Mouse (Mus musculus): ENCODE measurements around the gene Lrrc8e.
"Not testable (repeated sequence)": the region's sequence is repeated elsewhere in the genome, so short reads cannot be mapped to it uniquely, and the experiment has no call there.

Gene Lrrc8e

DNA sequence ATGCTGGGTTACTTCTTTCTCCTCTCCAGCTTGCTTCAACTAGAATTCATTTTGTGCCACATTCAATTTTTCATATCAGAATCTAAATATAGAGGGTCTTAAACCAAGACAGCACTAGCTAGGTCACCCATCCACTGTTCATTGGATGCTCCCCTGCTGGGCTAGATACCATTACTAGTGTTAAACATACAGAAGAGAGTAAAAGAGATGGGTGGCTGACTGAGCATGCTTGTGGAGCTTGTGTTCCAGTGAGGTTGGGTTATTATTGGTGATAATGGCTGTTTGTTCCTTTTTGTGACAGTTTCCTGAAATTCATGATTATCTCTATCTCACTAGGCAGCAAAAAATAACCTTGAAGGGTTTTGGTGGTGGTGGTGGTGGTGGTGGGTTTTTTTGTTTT is 4.6 kb upstream of the Lrrc8e start:
- no peak for DNase-seq (ENCODE audit: low spot score)

DNA sequence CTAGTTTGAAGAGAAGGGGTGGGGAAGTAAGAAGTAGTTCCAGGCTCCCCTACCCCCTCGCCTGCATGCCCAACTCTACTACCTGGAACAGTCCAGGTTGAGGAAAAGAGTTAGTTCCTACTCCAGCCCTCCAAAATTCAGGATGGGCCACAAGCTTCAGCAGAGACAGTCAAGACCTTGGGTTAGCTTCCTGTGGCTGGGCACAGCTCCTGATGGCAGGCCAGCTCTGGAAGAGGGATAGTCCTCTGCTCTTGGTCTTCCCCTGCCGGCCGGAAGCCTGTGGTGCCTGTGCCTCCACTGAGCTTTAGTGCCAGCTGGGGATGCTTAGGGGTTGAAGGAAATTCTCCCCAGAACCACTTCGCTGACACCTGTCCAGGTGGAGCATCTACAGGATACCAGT is 304 bp upstream of the Lrrc8e start:
- no peak for DNase-seq (ENCODE audit: low spot score)

DNA sequence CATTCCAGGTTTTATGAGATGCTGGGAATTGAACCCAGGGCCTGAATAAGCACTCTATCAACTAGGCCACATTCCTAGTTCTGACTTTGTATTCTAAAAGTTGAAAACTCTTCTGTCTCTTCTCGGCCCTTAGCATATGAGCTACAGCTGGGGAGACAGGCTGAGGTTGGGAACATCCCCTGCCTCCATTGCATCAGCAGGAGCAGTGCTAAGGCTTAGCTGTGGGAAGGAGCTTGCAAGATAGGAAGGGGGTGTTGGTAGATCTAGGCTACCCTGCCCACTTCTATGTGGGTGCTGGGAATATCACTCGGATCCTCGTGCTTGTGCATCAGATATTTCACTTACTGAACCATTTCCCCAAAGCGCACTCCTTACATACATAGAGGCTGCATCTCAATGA is 1.3 kb downstream of the Lrrc8e start:
- DNase-seq (ENCODE audit: low spot score): no peak

DNA sequence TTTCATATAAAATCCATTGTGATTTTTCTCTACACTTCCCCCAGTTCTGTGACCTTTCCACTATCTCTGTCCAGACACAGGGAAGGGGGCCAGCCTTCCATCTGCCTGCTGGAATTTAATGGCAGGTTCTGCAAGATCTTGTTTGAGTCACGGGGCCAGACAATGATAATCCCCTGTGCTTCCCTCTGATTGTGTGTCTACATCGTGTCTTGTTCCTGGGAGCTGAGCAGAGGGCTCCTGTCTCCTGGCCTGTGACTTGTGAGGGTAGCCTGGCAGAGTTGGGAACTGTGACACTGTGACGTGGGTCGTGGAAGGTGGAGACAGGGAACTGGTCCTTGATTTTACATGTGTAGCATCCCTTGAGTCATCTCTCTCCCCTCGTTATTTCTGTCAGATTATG is 3.2 kb downstream of the Lrrc8e start:
- no peak for DNase-seq (ENCODE audit: low spot score)

DNA sequence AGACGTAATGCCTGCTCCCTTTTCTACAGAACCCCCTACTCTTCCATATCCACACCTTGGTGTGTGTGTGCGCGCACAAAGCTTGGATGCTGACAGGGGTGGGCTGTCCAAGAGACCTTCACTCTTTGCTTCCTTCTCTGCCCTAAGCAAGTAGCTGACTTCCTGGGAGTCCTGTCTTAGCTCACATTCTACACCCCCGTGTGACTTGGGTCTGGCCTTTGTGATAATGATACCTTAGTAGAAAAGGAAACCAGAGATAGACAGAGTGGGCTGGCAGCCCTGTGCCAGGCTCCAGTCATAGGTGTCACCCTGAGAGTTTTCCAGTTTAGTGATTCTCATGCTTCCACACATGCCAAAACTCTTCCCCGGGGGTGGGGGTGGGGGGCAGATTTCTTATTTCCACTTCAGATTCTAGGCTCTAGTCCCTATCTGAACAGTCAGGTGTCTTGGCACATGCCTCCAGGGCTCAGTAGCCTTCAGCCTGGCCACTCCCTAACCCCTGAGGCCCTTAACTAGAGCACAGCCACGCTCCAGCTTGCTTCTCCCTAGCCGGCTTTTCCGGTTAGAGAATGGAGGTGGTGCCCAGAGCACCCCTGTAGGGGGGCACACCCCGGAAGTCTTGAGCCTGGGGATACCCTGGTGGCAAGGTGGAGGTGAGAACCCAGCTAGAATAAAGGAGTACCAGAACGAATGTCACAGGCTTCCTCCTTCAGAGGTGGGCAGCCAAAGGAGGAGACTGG is 4.2 kb downstream of the Lrrc8e start:
- no peak for DNase-seq (ENCODE audit: low spot score)

DNA sequence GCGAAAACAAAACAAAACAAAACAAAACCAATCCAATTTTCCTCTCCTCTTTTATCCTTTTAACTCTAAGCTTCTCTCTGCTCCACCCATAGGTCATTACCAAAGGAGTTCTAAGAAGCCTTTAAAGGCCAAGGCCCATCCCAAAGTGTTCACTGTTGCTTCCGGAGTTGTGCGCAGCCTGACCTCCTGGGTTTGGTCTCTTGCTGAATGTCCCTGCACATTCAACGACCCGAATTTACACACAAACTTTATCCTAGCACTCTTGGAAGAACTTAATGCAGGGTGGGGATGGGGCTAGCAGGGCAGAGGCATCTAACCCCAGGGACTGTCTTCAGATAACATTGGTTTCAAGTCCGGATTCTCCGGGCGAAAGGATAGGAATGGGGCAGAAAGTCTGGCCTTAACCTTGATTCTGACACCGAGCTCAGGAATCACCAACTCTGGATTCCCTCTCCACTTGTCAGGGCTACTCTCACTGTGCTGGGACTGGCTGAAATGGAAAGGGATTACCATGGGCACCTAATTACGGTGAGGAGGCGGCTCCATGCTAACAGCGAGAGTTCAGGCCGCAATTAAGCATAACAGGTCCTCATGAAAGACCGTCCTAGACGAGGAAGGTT is 11.3 kb downstream of the Lrrc8e start:
- no peak for DNase-seq (ENCODE audit: low spot score)

DNA sequence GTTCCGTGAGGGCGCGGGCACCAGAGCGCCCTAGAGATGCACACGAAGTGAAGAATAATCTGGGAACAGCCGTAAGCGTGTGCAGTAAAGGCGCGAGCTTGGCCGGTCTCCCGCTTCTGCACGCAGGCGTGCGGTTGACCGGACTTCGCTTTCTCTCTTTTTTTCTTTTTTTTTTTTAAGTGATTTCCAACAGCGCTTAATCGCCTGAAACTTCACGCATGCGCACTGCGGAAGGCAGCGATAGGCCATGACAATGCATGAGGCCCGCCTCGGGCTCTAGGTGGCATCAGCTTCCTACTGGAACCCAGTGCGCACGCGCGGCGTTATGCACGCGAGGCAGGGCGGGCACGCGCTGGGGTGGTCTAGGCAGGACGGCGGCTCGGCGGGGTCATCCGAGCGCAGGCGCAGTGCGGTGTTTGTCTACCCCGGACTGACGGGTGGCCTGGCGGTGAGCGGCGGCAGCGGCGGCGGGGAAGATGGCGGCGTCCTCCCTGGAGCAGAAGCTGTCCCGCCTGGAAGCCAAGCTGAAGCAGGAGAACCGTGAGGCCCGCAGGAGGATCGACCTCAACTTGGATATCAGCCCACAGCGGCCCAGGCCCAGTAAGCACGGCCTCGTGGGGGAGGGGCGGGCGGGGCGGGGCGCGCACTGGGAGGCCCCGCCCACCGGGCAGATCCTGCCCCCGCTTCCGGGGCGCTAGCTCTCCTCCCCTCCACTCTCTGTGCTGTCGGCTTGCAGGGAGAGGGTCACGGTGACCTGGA is 12.0 kb downstream of the Lrrc8e start, which contains the start of the genes Map2k7 and Gm49320:
TSS of gene Map2k7 (plus strand) at position 307 of the 759 bp plus-strand sequence.
TSS of gene Gm49320 (plus strand) at position 432 of the 759 bp plus-strand sequence.
- DNase-seq (ENCODE audit: low spot score): peak; percentile 100

DNA sequence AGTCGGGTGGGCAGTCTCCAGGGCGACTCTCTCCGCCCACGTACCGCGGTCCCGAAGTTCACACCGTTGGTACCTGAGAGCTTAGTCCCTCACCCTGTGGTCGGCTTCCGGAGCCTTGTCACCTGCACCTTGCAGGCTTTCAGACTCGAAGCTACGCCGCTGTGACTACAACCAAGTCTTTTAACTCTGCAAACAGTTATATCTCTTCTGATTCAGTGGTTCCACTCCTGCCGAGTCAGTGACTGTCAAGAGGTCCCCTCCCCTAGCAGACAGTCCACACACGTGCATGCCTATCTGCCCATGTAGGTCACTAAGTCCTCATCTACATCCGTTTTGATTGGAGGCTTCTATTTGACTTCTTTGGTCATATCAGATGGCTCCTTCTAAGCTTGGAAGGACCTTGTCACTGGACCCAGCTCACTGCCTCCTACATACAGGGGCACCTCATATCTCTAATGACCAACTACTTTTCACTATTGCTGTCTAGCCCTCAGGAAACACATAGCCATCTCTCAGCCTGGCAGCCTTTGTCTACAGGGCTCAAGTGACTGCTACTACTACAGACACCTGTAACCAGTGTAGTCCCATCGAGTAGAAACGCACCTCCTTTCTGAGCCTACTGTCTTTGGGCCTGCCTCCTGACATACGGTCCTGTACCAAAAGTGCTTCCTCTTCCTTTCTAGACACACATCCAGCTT is 12.7 kb downstream of the Lrrc8e start:
- DNase-seq (ENCODE audit: low spot score): no peak

DNA sequence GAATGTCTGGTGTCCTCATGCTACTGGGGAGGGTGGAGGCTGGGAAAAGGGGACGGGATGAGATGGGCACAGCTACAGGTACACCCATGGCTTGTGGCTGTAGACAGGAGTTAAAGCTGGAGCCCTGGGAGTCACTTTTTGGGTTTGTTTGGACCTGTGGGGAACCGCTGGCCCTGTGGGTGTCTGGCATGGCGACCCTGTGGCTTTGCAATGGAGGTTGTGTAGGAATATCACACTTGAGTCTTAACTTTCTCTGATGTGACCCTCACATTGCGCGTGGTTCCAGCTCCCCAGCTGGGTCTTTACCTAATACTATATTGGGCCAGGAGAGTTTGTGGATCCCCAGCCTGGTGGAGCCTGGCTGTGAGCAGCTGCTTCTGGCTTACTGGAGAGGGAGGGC is 18.4 kb downstream of the Lrrc8e start:
- DNase-seq (ENCODE audit: low spot score): no peak

DNA sequence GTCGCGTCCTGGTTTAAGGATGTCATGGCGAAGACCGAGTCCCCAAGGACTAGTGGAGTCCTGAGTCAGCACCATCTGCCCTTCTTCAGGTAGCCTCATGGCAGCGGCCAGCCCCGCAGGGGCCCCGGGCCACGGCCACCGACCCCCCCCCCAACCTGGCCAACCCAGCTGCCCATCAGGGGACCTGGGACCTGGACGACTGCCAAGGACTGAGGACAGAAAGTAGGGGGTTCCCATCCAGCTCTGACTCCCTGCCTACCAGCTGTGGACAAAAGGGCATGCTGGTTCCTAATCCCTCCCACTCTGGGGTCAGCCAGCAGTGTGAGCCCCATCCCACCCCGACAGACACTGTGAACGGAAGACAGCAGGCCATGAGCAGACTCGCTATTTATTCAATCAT is 19.1 kb downstream of the Lrrc8e start:
- DNase-seq (ENCODE audit: low spot score): no peak

DNA sequence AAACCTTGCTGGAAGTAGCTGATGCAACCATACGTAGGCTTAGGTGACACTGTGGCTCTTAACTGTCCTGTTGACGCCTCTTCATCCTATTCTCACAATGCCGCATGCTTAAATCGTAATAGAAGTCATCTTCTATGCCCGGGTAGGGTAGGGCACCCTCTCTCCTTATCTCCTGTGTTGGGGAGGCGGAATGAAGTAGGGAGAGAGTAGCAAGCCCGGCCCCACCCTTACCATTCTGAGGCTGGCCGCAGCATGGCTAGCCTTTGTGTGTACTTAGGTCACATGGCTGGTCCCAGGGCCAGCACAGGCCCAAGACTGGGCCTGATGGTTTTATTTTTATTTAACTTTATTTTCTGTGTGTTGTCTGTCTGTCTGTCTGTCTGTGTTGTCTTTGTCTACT is 20.6 kb downstream of the Lrrc8e start:
- DNase-seq (ENCODE audit: low spot score): no peak

DNA sequence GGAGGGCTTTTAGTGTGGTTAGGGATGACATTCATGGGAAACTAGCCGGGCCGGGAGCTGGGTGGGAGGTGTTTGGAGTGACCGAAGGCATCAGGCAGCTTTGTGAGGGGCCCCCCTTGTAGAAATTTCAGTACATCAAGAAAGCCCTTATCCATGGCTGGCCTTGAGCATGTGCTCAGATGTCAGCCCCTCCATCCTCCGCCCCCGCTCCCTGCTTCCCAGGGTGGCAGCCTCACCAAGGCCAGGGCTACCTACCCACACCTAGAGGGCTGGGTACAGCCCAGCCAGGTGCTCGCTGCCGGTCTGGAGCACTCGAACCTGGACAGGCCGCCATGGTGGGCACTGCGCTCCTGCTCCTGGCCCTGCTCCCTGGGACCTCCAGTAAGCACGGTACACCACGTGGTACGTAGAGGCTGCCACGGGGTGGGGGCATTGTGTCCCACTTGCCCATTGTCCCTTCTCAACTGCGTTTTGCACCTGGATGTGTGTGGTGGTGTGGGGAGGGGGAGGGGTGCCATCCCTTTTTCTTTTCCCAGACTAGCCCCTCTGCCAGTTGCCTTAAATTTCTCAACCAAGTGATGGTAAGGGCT is 21.4 kb downstream of the Lrrc8e start, which contains the start of gene Tgfbr3l:
TSS of gene Tgfbr3l (plus strand) at position 264 of the 590 bp plus-strand sequence.
- DNase-seq (ENCODE audit: low spot score): no peak

DNA sequence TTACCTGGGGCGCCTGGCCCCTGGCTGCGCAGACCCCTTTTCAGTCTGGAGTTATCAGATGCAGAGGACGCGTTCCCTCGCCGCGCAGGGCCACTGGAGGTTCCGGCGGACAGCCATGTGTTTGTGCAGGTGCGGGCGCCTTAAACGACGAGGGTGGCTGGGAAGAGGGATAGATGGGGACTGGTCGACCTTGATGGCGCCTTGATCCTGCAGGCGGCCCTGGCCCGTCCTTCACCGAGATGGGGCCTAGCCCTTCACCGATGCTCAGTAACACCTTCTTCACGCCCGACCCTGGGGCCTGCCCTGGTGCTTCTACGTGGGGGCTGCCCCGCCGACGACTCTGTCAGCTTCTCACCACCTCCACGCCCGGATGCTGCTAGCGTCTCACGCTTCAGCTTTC is 22.6 kb downstream of the Lrrc8e start:
- no peak for DNase-seq (ENCODE audit: low spot score)

DNA sequence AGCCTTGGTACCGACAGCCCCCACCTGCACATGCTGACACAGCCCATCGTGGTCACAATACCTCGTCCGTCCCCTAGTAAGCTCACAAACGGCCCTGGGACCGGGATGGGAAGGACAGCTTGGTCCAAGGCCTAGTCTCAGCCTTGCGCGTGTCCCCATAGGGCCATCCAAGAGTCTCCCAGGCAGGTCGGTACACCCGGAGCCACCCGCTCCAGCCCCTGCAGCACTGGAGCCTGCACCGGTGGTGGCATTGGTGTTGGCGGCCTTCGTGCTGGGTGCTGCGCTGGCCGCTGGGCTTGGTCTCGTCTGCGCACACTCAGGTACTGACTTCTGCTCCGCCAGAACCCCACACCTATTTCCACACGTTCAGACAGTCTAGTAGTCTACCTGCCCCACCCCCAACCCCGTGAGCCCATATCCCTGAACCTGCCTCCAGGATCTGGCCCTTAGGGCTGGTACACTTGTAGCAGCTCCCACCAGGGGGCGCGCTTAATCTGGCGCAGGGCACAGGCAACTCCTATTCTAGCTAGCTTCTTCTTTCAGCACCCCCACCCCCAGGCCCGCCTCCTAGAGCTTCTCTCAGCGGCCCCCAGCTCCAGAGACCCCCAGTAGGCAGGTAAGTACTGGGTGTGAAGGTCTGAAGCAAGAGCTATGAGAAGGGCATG is 23.8 kb downstream of the Lrrc8e start:
- no peak for DNase-seq (ENCODE audit: low spot score)

DNA sequence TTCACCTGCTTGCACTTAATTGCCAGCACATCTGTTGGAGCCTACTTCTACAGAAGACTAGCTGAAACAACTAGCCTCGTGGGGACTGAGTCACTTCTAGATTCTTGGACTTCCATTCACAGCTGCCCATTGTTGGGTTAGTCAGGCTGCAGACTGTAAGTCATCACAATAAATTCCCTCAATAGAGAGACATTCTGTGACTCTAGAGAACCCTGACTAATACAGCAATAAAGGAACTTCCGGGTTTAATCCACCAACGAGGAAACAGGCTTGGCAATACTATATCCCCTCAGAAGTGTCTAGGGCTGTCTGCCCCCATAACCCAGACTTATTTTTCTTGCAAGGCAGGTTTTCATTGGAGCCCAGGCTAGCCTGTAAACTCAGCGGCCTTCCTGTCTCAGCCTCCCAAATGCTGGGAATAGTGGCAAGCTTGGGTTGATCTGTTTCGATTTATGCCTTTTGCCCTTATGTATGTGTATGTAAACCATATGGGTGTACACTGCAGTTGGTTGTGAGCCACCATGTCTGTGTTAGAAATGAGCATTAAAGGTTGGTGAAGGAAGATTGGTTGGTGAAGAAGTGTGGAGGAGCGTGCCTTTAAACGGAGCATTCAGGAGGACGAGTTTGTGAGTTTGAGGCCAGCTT is 25.6 kb downstream of the Lrrc8e start:
- DNase-seq (ENCODE audit: low spot score): no peak

DNA sequence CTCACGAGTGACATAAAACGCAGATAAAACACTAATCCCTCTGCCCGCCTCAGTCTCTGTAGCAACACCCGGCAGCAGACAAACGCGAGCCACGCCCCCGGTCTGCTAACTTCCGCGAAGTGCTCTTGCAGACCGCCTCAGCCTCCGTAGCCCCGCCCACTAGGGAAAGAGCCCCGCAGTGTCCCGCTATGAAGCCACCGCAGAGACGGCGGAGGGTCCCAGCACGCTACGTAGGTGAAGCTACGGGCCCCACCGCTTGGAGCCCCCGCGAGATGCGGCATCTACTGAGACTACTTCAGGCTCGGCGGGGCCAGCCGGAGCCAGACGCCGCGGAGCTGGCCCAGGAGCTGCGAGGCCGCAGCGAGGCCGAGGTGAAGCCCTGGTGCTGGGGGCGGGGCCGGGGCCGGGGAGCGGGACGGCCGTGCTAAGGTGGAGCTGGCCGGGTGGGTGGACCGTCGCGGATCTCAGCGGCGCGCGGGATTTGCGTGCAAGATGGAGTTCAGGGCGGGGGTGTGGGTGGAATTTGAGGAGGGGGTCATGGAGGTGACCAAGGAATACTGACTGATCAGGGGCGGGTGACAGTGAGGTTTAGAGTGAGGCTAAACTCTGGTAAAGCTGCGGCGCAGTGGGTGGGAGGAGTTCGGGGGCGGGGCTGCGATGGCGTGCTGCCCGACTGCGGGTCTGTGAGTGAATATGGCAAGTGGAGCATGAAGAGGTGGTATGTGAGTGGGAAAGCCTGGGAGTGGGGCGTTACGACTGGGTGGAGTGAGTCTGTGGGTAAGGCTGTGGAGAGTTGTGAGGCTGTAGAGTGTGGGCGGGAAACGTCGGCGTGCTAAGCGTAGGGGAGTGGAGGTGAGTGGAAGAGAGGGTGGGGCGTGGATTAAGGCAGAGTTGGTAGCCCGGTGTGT is 26.6 kb downstream of the Lrrc8e start, which contains the start of gene Snapc2:
TSS of gene Snapc2 (plus strand) at position 147 of the 908 bp plus-strand sequence.
- peak; percentile 83 for DNase-seq (ENCODE audit: low spot score)

DNA sequence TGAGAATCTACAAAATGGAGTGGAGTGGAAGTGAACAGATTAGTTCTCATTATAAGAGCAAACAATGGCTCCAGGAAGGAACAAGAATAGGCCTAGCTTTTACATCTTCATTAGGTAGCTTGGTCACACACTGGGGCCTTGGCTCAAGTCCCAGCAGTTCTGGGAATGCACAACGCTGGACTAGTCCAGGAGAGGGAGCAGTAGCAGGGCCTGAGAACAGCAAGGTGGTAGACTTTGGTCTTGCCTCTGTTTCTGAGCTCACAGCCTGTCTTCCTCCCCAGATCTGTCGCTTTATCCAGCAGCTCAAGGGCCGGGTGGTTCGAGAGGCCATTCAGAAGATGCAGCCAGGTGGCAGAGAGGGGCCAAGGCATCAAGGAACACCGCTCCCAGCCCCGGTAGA is 27.4 kb downstream of the Lrrc8e start:
- no peak for DNase-seq (ENCODE audit: low spot score)

DNA sequence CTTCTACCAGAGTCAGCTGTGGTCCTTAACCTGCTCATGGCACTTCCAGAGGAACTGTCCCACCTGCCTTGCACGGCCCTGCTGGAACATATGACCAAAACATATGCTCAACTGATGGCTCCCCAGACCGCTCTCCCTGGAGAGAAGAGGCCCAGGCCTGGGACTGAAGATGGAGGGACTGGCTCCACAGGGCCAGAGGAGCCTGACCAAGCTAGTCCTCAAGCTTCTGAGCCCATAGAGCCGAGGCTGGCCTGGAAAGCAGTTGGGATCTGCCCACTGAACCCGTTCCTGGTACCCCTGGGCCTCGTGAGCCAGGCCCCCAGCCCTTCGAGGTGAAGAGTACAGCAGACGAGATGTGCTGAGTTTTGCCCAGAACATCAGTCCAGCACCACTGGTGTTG is 28.8 kb downstream of the Lrrc8e start:
- DNase-seq (ENCODE audit: low spot score): not testable (repeated sequence)

DNA sequence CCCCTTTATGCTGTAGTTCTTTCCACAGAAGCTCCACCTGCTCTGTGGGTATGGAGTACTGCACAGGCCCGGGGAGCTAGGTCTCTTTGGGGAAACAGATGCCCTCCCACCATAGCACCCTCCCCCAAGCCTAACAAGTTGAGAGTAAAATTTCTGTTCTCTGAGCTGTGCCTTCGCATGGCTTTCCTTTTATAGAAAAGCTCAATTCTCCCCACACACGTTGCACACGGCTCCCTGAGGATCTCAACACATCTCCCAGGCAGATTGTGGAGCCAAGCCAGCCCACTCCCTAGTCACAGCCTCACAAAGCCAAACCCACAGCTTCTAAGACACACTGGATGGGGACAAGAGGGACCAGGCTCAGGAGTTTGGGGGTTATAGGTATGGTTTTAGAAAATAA is 30.3 kb downstream of the Lrrc8e start:
- no peak for DNase-seq (ENCODE audit: low spot score)

DNA sequence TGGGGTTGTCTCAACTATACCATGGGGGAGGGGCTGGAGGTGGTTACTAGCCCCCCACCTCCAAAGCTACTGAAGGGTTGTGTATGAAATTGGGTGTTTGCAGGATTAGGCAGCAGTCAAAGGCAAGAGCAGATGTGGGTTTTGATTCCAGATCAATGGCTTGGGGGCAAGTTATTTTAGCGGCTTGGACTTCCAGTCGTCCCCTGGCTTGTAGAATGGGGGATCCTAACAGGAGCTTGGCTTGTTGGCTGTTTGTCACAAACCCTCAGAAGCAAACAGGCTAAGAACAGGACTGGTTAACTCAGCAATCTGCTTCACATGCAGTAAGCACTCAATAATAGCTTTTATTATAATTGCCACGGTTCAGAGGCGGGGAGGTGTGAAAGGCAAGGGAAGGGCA is 30.7 kb downstream of the Lrrc8e start:
- no peak for DNase-seq (ENCODE audit: low spot score)
